Mouse (Mus musculus): ENCODE data around the gene Tmem223. TPM values are rescaled to one million over a fixed set of nuclear protein-coding genes. Genes with fewer than 3 reads are reported as not detected.

Gene Tmem223
- polyA plus RNA-seq, 1 experiment from 2014 or later, result 235 TPM

- peak overlapping the region; percentile 99; the same call in 1 of the 2 replicates for H3K4me3 ChIP-seq (replicated peaks)
- 81% methylated on average over 3 of the region's 3 CpGs for WGBS
- H3K9me3 ChIP-seq (replicated peaks), result no peaks in the 10 kb centered on the region
- peaks cover 40% of the 10 kb centered on the region for H3K36me3 ChIP-seq
- no peak for ATAC-seq (ENCODE audit: low FRiP score)
- no peak overlapping the region for H3K27ac ChIP-seq (replicated peaks)
- H3K4me1 ChIP-seq, result peaks cover 34% of the 10 kb centered on the region
- H3K9ac ChIP-seq (replicated peaks), result no peak overlapping the region
- peak overlapping the region; percentile 75 for H3K4me2 ChIP-seq
- H3K27me3 ChIP-seq (replicated peaks), result no peaks in the 10 kb centered on the region
These were observed 15.1 kb upstream of the Tmem223 start for GRCm38 (mm10) chr19:8755652-8756051.

- ATAC-seq (ENCODE audit: low FRiP score), result peak; percentile 97
- WGBS, result under 1% methylated on average over 74 of the region's 75 CpGs
These were observed 14.0 kb upstream of the Tmem223 start, which contains the start of gene Nxf1 for GRCm38 (mm10) chr19:8756635-8757387. Gene Nxf1 (plus strand): TSS chr19:8757073.

GRCm38 (mm10) chr19:8757471-8757998, 13.3 kb upstream of the Tmem223 start:
- no peaks in the 10 kb centered on the region for H3K9me3 ChIP-seq (replicated peaks)
- H3K4me3 ChIP-seq (replicated peaks), result peak overlapping the region; percentile 99
- 5% methylated on average over 14 of the region's 14 CpGs for WGBS
- H3K4me1 ChIP-seq, result peaks cover 34% of the 10 kb centered on the region
- peak overlapping the region; percentile 89 for H3K27ac ChIP-seq (replicated peaks)
- no peaks in the 10 kb centered on the region for H3K27me3 ChIP-seq (replicated peaks)
- 0 out of 2 replicates have a peak, but pooled peaks have one; percentile 7 for ATAC-seq (ENCODE audit: low FRiP score)
- peak overlapping the region; percentile 98 for H3K9ac ChIP-seq (replicated peaks)
- H3K4me2 ChIP-seq, result peak overlapping the region; percentile 75
- H3K36me3 ChIP-seq, result peaks cover 29% of the 10 kb centered on the region

More at GRCm38 (mm10) chr19:8756635-8757387, 14.0 kb upstream of the Tmem223 start, which contains the start of gene Nxf1:
- H3K36me3 ChIP-seq, result peaks cover 30% of the 10 kb centered on the region
- no peaks in the 10 kb centered on the region for H3K9me3 ChIP-seq (replicated peaks)
- peaks cover 34% of the 10 kb centered on the region for H3K4me1 ChIP-seq
- peak within 1 kb of the TSS; percentile 89 for H3K27ac ChIP-seq (replicated peaks)
- H3K4me3 ChIP-seq (replicated peaks), result peak within 1 kb of the TSS; percentile 99
- peak within 1 kb of the TSS; percentile 75 for H3K4me2 ChIP-seq
- peak within 1 kb of the TSS; percentile 98 for H3K9ac ChIP-seq (replicated peaks)
- no peaks in the 10 kb centered on the region for H3K27me3 ChIP-seq (replicated peaks)

- Histone ChIP-seq H3K36me3 (peaks cover 34% of the 10 kb centered on the region), H3K27me3 (replicated peaks) (no peaks in the 10 kb centered on the region), H3K4me1 (peaks cover 34% of the 10 kb centered on the region), H3K4me2 (peak overlapping the region; percentile 75), H3K4me3 (replicated peaks) (no peak overlapping the region), H3K9me3 (replicated peaks) (no peaks in the 10 kb centered on the region), H3K27ac (replicated peaks) (no peak overlapping the region), H3K9ac (replicated peaks) (no peak overlapping the region)
- no peak for ATAC-seq (ENCODE audit: low FRiP score)
- 88% methylated on average over 2 of the region's 2 CpGs for WGBS
These were observed 11.9 kb upstream of the Tmem223 start for GRCm38 (mm10) chr19:8758899-8759298.

- 85% methylated on average over 2 of the region's 2 CpGs for WGBS
- Histone ChIP-seq H3K4me3 (replicated peaks) (no peak overlapping the region), H3K4me2 (no peak overlapping the region), H3K27ac (replicated peaks) (no peak overlapping the region), H3K9ac (replicated peaks) (no peak overlapping the region), H3K4me1 (peaks cover 23% of the 10 kb centered on the region), H3K27me3 (replicated peaks) (no peaks in the 10 kb centered on the region), H3K9me3 (replicated peaks) (no peaks in the 10 kb centered on the region), H3K36me3 (peaks cover 38% of the 10 kb centered on the region)
- ATAC-seq (ENCODE audit: low FRiP score), result no peak
These were observed 10.0 kb upstream of the Tmem223 start for GRCm38 (mm10) chr19:8760757-8761156.

- H3K27me3 ChIP-seq (replicated peaks), result no peaks in the 10 kb centered on the region
- peaks cover 9% of the 10 kb centered on the region for H3K4me1 ChIP-seq
- no peak overlapping the region for H3K4me3 ChIP-seq (replicated peaks)
- no peaks in the 10 kb centered on the region for H3K9me3 ChIP-seq (replicated peaks)
- no peak overlapping the region for H3K4me2 ChIP-seq
- 95% methylated on average over 4 of the region's 4 CpGs for whole genome bisulfite sequencing
- H3K36me3 ChIP-seq, result peaks cover 63% of the 10 kb centered on the region
- no peak overlapping the region for H3K27ac ChIP-seq (replicated peaks)
- no peak overlapping the region for H3K9ac ChIP-seq (replicated peaks)
- no peak for ATAC-seq (ENCODE audit: low FRiP score)
These were observed 7.5 kb upstream of the Tmem223 start for GRCm38 (mm10) chr19:8763276-8763675.

- WGBS, result 97% methylated on average over 9 of the region's 9 CpGs
- peaks cover 4% of the 10 kb centered on the region for H3K4me1 ChIP-seq
- no peak for ATAC-seq (ENCODE audit: low FRiP score)
These were observed 5.2 kb upstream of the Tmem223 start for GRCm38 (mm10) chr19:8765562-8765961.

GRCm38 (mm10) chr19:8772996-8773395, 2.2 kb downstream of the Tmem223 start:
- Histone ChIP-seq H3K27me3 (replicated peaks) (no peaks in the 10 kb centered on the region), H3K4me1 (peaks cover 46% of the 10 kb centered on the region), H3K36me3 (peaks cover 36% of the 10 kb centered on the region), H3K4me3 (replicated peaks) (peak overlapping the region; percentile 74), H3K27ac (replicated peaks) (no peak overlapping the region), H3K9ac (replicated peaks) (peak overlapping the region; percentile 91; the same call in 1 of the 2 replicates), H3K9me3 (replicated peaks) (no peaks in the 10 kb centered on the region), H3K4me2 (peak overlapping the region; percentile 84)
- ATAC-seq (ENCODE audit: low FRiP score), result no peak
- WGBS, result 91% methylated on average over 5 of the region's 5 CpGs

More at GRCm38 (mm10) chr19:8765562-8765961, 5.2 kb upstream of the Tmem223 start:
- H3K27ac ChIP-seq (replicated peaks), result no peak overlapping the region
- no peak overlapping the region for H3K4me3 ChIP-seq (replicated peaks)
- no peaks in the 10 kb centered on the region for H3K9me3 ChIP-seq (replicated peaks)
- no peak overlapping the region for H3K4me2 ChIP-seq
- no peak overlapping the region for H3K9ac ChIP-seq (replicated peaks)
- H3K27me3 ChIP-seq (replicated peaks), result no peaks in the 10 kb centered on the region
- H3K36me3 ChIP-seq, result peaks cover 83% of the 10 kb centered on the region

GRCm38 (mm10) chr19:8773409-8773808, 2.6 kb downstream of the Tmem223 start:
- H3K4me1 ChIP-seq, result peaks cover 46% of the 10 kb centered on the region
- 61% methylated on average over 6 of the region's 6 CpGs for WGBS
- H3K27me3 ChIP-seq (replicated peaks), result no peaks in the 10 kb centered on the region
- peak overlapping the region; percentile 91; the same call in 1 of the 2 replicates for H3K9ac ChIP-seq (replicated peaks)
- peak overlapping the region; percentile 84 for H3K4me2 ChIP-seq
- H3K9me3 ChIP-seq (replicated peaks), result no peaks in the 10 kb centered on the region
- H3K4me3 ChIP-seq (replicated peaks), result peak overlapping the region; percentile 74
- no peak for ATAC-seq (ENCODE audit: low FRiP score)
- H3K27ac ChIP-seq (replicated peaks), result peak overlapping the region; percentile 100
- peaks cover 36% of the 10 kb centered on the region for H3K36me3 ChIP-seq

GRCm38 (mm10) chr19:8774086-8774835, 3.5 kb downstream of the Tmem223 start, which contains the start of gene Tmem179b:
Gene Tmem179b (minus strand): TSS chr19:8774467.
- H3K4me2 ChIP-seq, result peak within 1 kb of the TSS; percentile 84
- H3K9me3 ChIP-seq (replicated peaks), result no peaks in the 10 kb centered on the region
- peak within 1 kb of the TSS; percentile 74 for H3K4me3 ChIP-seq (replicated peaks)
- peak within 1 kb of the TSS; percentile 100 for H3K27ac ChIP-seq (replicated peaks)
- peaks cover 46% of the 10 kb centered on the region for H3K4me1 ChIP-seq
- H3K36me3 ChIP-seq, result peaks cover 33% of the 10 kb centered on the region
- WGBS, result under 1% methylated on average over 63 of the region's 68 CpGs
- no peaks in the 10 kb centered on the region for H3K27me3 ChIP-seq (replicated peaks)
- H3K9ac ChIP-seq (replicated peaks), result peak within 1 kb of the TSS; percentile 91
- peak; percentile 93 for ATAC-seq (ENCODE audit: low FRiP score)

- H3K27ac ChIP-seq (replicated peaks), result peak overlapping the region; percentile 100
- no peaks in the 10 kb centered on the region for H3K9me3 ChIP-seq (replicated peaks)
- H3K36me3 ChIP-seq, result peaks cover 33% of the 10 kb centered on the region
- H3K4me3 ChIP-seq (replicated peaks), result peak overlapping the region; percentile 74
- peak overlapping the region; percentile 91 for H3K9ac ChIP-seq (replicated peaks)
- WGBS, result 4% methylated on average over 20 of the region's 20 CpGs
- H3K27me3 ChIP-seq (replicated peaks), result no peaks in the 10 kb centered on the region
- peaks cover 46% of the 10 kb centered on the region for H3K4me1 ChIP-seq
- peak; percentile 0; the same call in 1 of the 2 replicates for ATAC-seq (ENCODE audit: low FRiP score)
- peak overlapping the region; percentile 84 for H3K4me2 ChIP-seq
These were observed 4.2 kb downstream of the Tmem223 start for GRCm38 (mm10) chr19:8774951-8775421.
